In genomic region chr6:143714461-143714860, GRCm38 (mm10) we compare ENCODE assay signal across 26 mouse cellular contexts.
DNase-seq lines count a peak whose midpoint lies in the region; ATAC-seq and TF ChIP-seq lines count a peak whose summit lies in the region.
"Had no signal": no experiment of that assay in that cellular context is flagged by ENCODE, and none has a peak within 500 bp of the region (broad histone marks: within the 10 kb centered on the region; RNA-seq: fewer than 3 reads in every experiment).

No protein-coding gene starts in this region.

- H3K9ac ChIP-seq in embryonic facial prominence, embryonic 13.5 days = 0 out of 2 replicates have a peak overlapping the region, but pooled peaks have one; percentile 21
- no peak overlapping the region for H3K9ac ChIP-seq in intestine, postnatal 0 days (ENCODE audit: low read depth, low read length)
- H3K9ac ChIP-seq in intestine, embryonic 16.5 days (ENCODE audit: low read depth, low read length) = no peak overlapping the region
- H3K9ac ChIP-seq in midbrain, postnatal 0 days (replicated peaks; ENCODE audit: low read length, poor library complexity, severe bottlenecking) = no peak overlapping the region
- H3K9ac ChIP-seq in midbrain, embryonic 13.5 days (replicated peaks) = no peak overlapping the region
- no peak overlapping the region for H3K9ac ChIP-seq in stomach, postnatal 0 days (ENCODE audit: low read length)
- H3K9ac ChIP-seq: embryonic facial prominence, embryonic 12.5 days; forebrain, embryonic 12.5 days; limb, embryonic 12.5 days; liver, embryonic 12.5 days; midbrain, embryonic 12.5 days had no signal

- H3K27ac ChIP-seq in embryonic facial prominence, embryonic 13.5 days = no peak overlapping the region
- no peak overlapping the region for H3K27ac ChIP-seq in embryonic facial prominence, embryonic 10.5 days (replicated peaks)
- no peak overlapping the region for H3K27ac ChIP-seq in intestine, postnatal 0 days (ENCODE audit: low read depth, low read length)
- no peak overlapping the region for H3K27ac ChIP-seq in intestine, embryonic 16.5 days (ENCODE audit: low read length)
- H3K27ac ChIP-seq in midbrain, postnatal 0 days (ENCODE audit: low read depth, low read length) = no peak overlapping the region
- no peak overlapping the region for H3K27ac ChIP-seq in midbrain, embryonic 13.5 days
- no peak overlapping the region for H3K27ac ChIP-seq in stomach, postnatal 0 days (replicated peaks)
- H3K27ac ChIP-seq: embryonic facial prominence, embryonic 12.5 days; forebrain, embryonic 12.5 days; heart, adult 2 months; liver, embryonic 12.5 days; midbrain, embryonic 12.5 days had no signal

- H3K27me3 ChIP-seq in embryonic facial prominence, embryonic 13.5 days = no peaks in the 10 kb centered on the region
- no peaks in the 10 kb centered on the region for H3K27me3 ChIP-seq in embryonic facial prominence, embryonic 10.5 days (replicated peaks; ENCODE audit: low read depth, poor library complexity, severe bottlenecking)
- no peaks in the 10 kb centered on the region for H3K27me3 ChIP-seq in intestine, postnatal 0 days (replicated peaks; ENCODE audit: control insufficient read depth, insufficient read depth, low read length)
- no peaks in the 10 kb centered on the region for H3K27me3 ChIP-seq in intestine, embryonic 16.5 days (replicated peaks; ENCODE audit: control insufficient read depth, insufficient read depth, low read length)
- no peaks in the 10 kb centered on the region for H3K27me3 ChIP-seq in midbrain, postnatal 0 days (ENCODE audit: insufficient read depth, low read length)
- H3K27me3 ChIP-seq in midbrain, embryonic 13.5 days = no peaks in the 10 kb centered on the region
- no peaks in the 10 kb centered on the region for H3K27me3 ChIP-seq in stomach, postnatal 0 days (ENCODE audit: control insufficient read depth, insufficient read depth, low read length)
- H3K27me3 ChIP-seq: embryonic facial prominence, embryonic 12.5 days; forebrain, embryonic 12.5 days; limb, embryonic 12.5 days; liver, embryonic 12.5 days; midbrain, embryonic 12.5 days had no signal

- no peaks in the 10 kb centered on the region for H3K4me1 ChIP-seq in embryonic facial prominence, embryonic 13.5 days
- H3K4me1 ChIP-seq in embryonic facial prominence, embryonic 10.5 days = no peaks in the 10 kb centered on the region
- no peaks in the 10 kb centered on the region for H3K4me1 ChIP-seq in intestine, postnatal 0 days (replicated peaks; ENCODE audit: control insufficient read depth, insufficient read depth, low read length)
- H3K4me1 ChIP-seq in intestine, embryonic 16.5 days (ENCODE audit: control insufficient read depth, insufficient read depth, low read length) = no peaks in the 10 kb centered on the region
- H3K4me1 ChIP-seq in midbrain, postnatal 0 days (ENCODE audit: insufficient read depth, low read length) = no peaks in the 10 kb centered on the region
- peaks cover 8% of the 10 kb centered on the region for H3K4me1 ChIP-seq in midbrain, embryonic 13.5 days (replicated peaks)
- no peaks in the 10 kb centered on the region for H3K4me1 ChIP-seq in stomach, postnatal 0 days (replicated peaks; ENCODE audit: control insufficient read depth, insufficient read depth)
- H3K4me1 ChIP-seq: embryonic facial prominence, embryonic 12.5 days; forebrain, embryonic 12.5 days; limb, embryonic 12.5 days; liver, embryonic 12.5 days; midbrain, embryonic 12.5 days had no signal

- H3K4me3 ChIP-seq in embryonic facial prominence, embryonic 13.5 days = no peak overlapping the region
- no peak overlapping the region for H3K4me3 ChIP-seq in embryonic facial prominence, embryonic 10.5 days
- no peak overlapping the region for H3K4me3 ChIP-seq in intestine, postnatal 0 days (ENCODE audit: low read depth, low read length)
- no peak overlapping the region for H3K4me3 ChIP-seq in intestine, embryonic 16.5 days (ENCODE audit: low read length)
- no peak overlapping the region for H3K4me3 ChIP-seq in midbrain, postnatal 0 days (ENCODE audit: low read depth, low read length)
- H3K4me3 ChIP-seq in midbrain, embryonic 13.5 days (replicated peaks) = no peak overlapping the region
- H3K4me3 ChIP-seq in stomach, postnatal 0 days (ENCODE audit: low read depth, low read length) = no peak overlapping the region
- H3K4me3 ChIP-seq: embryonic facial prominence, embryonic 12.5 days; erythroblast, embryonic 14.5 days; forebrain, embryonic 12.5 days; heart, adult 2 months; limb, embryonic 12.5 days; liver, embryonic 12.5 days; midbrain, embryonic 12.5 days had no signal

- no peak for TF ChIP-seq EP300 in stomach, postnatal 0 days (optimal IDR thresholded peaks at IDR 0.05)

- DNase-seq in embryonic facial prominence, embryonic 10.5 days (ENCODE audit: low spot score) = no peak
- peak; percentile 44 for DNase-seq in midbrain, postnatal 0 days (ENCODE audit: low spot score)
- no peak for DNase-seq in stomach, postnatal 0 days (ENCODE audit: low spot score)
- no peak for DNase-seq in kidney, adult 9 months
- DNase-seq: adrenal gland, postnatal 10 days; cerebellum, adult 8-10 months; gastrocnemius, postnatal 10 days; heart, adult 2 months; kidney, adult 8-10 months; kidney, postnatal 25 days; lung, adult 18-20 months; lung, postnatal 10 days; right cerebral cortex, postnatal 4 days; thymus, adult 2 months; thymus, postnatal 4 days had no signal

- WGBS in embryonic facial prominence, embryonic 13.5 days = 72% methylated on average over 10 of the region's 10 CpGs
- WGBS in embryonic facial prominence, embryonic 10.5 days = 90% methylated on average over 10 of the region's 10 CpGs
- 73% methylated on average over 10 of the region's 10 CpGs for WGBS in intestine, postnatal 0 days
- 67% methylated on average over 10 of the region's 10 CpGs for WGBS in intestine, embryonic 16.5 days
- WGBS in midbrain, postnatal 0 days = 34% methylated on average over 10 of the region's 10 CpGs
- 58% methylated on average over 10 of the region's 10 CpGs for WGBS in midbrain, embryonic 13.5 days
- 49% methylated on average over 10 of the region's 10 CpGs for WGBS in stomach, postnatal 0 days

- no peaks in the 10 kb centered on the region for H3K9me3 ChIP-seq in embryonic facial prominence, embryonic 13.5 days
- H3K9me3 ChIP-seq in embryonic facial prominence, embryonic 10.5 days = no peaks in the 10 kb centered on the region
- no peaks in the 10 kb centered on the region for H3K9me3 ChIP-seq in intestine, postnatal 0 days (ENCODE audit: control insufficient read depth)
- no peaks in the 10 kb centered on the region for H3K9me3 ChIP-seq in intestine, embryonic 16.5 days (ENCODE audit: control insufficient read depth, low read length)
- H3K9me3 ChIP-seq in midbrain, postnatal 0 days (ENCODE audit: low read length) = no peaks in the 10 kb centered on the region
- no peaks in the 10 kb centered on the region for H3K9me3 ChIP-seq in midbrain, embryonic 13.5 days
- H3K9me3 ChIP-seq in stomach, postnatal 0 days (ENCODE audit: control insufficient read depth, low read length) = no peaks in the 10 kb centered on the region
- H3K9me3 ChIP-seq: embryonic facial prominence, embryonic 12.5 days; forebrain, embryonic 12.5 days; limb, embryonic 12.5 days; liver, embryonic 12.5 days; midbrain, embryonic 12.5 days had no signal

- no peak for ATAC-seq in embryonic facial prominence, embryonic 13.5 days (ENCODE audit: insufficient number of reproducible peaks, insufficient read depth, low FRiP score, low TSS enrichment, low read depth)
- no peak for ATAC-seq in intestine, postnatal 0 days
- ATAC-seq in intestine, embryonic 16.5 days = no peak
- ATAC-seq in midbrain, postnatal 0 days (ENCODE audit: low FRiP score) = no peak
- ATAC-seq in midbrain, embryonic 13.5 days = no peak
- ATAC-seq in stomach, postnatal 0 days (ENCODE audit: low FRiP score, low TSS enrichment) = no peak
- ATAC-seq: inflammation-experienced regulatory T-cells, adult 6 months; liver, embryonic 12.5 days had no signal

- H3K4me2 ChIP-seq in embryonic facial prominence, embryonic 13.5 days = no peak overlapping the region
- 0 out of 2 replicates have a peak overlapping the region, but pooled peaks have one; percentile 24 for H3K4me2 ChIP-seq in intestine, postnatal 0 days (replicated peaks; ENCODE audit: low read depth)
- H3K4me2 ChIP-seq in intestine, embryonic 16.5 days (ENCODE audit: low read depth, low read length) = no peak overlapping the region
- no peak overlapping the region for H3K4me2 ChIP-seq in midbrain, postnatal 0 days (ENCODE audit: low read depth, low read length, poor library complexity, severe bottlenecking)
- no peak overlapping the region for H3K4me2 ChIP-seq in midbrain, embryonic 13.5 days (replicated peaks)
- H3K4me2 ChIP-seq in stomach, postnatal 0 days (replicated peaks; ENCODE audit: low read depth) = peak overlapping the region; percentile 27; the same call in 1 of the 2 replicates
- H3K4me2 ChIP-seq: embryonic facial prominence, embryonic 12.5 days; forebrain, embryonic 12.5 days; limb, embryonic 12.5 days; liver, embryonic 12.5 days; midbrain, embryonic 12.5 days had no signal

- no peaks in the 10 kb centered on the region for H3K36me3 ChIP-seq in embryonic facial prominence, embryonic 13.5 days
- H3K36me3 ChIP-seq in embryonic facial prominence, embryonic 10.5 days (replicated peaks) = no peaks in the 10 kb centered on the region
- no peaks in the 10 kb centered on the region for H3K36me3 ChIP-seq in intestine, postnatal 0 days (ENCODE audit: control insufficient read depth, insufficient read depth)
- no peaks in the 10 kb centered on the region for H3K36me3 ChIP-seq in intestine, embryonic 16.5 days (ENCODE audit: control insufficient read depth, insufficient read depth, low read length)
- no peaks in the 10 kb centered on the region for H3K36me3 ChIP-seq in midbrain, postnatal 0 days (ENCODE audit: insufficient read depth, low read length)
- H3K36me3 ChIP-seq in midbrain, embryonic 13.5 days = no peaks in the 10 kb centered on the region
- no peaks in the 10 kb centered on the region for H3K36me3 ChIP-seq in stomach, postnatal 0 days (ENCODE audit: control insufficient read depth, insufficient read depth, low read length)
- H3K36me3 ChIP-seq: embryonic facial prominence, embryonic 12.5 days; forebrain, embryonic 12.5 days; limb, embryonic 12.5 days; liver, embryonic 12.5 days; midbrain, embryonic 12.5 days had no signal

- no peak for TF ChIP-seq CTCF in intestine, postnatal 0 days (IDR thresholded peaks at IDR 0.05; ENCODE audit: low read depth)
- no peak for TF ChIP-seq CTCF in midbrain, postnatal 0 days (IDR thresholded peaks at IDR 0.05)
- TF ChIP-seq CTCF in stomach, postnatal 0 days (IDR thresholded peaks at IDR 0.05; ENCODE audit: low read depth) = no peak

Comparison
In these comparisons a context has a peak if more than half of its experiments do, and no peak if none do; other contexts are left out.
1. H3K4me2 ChIP-seq: peak in intestine, postnatal 0 days (single experiment) and stomach, postnatal 0 days (single experiment); none in embryonic facial prominence, embryonic 13.5 days (single experiment), intestine, embryonic 16.5 days (single experiment), midbrain, postnatal 0 days (single experiment) and midbrain, embryonic 13.5 days (single experiment).